Mouse (Mus musculus): ENCODE data around the gene Gm49369.
"Not testable (repeated sequence)": the region's sequence is repeated elsewhere in the genome, so short reads cannot be mapped to it uniquely, and the experiment has no call there.

Gene Gm49369

GRCm38 (mm10) chr7:142328507-142328906 is 54.0 kb downstream of the Gm49369 start:
- DNase-seq (ENCODE audit: low spot score in 2 of 2) = no peak

- no peak for DNase-seq (ENCODE audit: low spot score in 2 of 2)
These were observed 55.6 kb downstream of the Gm49369 start for GRCm38 (mm10) chr7:142326714-142327445.

GRCm38 (mm10) chr7:142323396-142324117 is 58.9 kb downstream of the Gm49369 start:
- DNase-seq (ENCODE audit: low spot score in 2 of 2) = no peak

- no peak for DNase-seq (ENCODE audit: low spot score in 2 of 2)
These were observed 59.8 kb downstream of the Gm49369 start for GRCm38 (mm10) chr7:142322641-142323040.

- not testable (repeated sequence) for DNase-seq (ENCODE audit: low spot score in 2 of 2)
These were observed 60.7 kb downstream of the Gm49369 start for GRCm38 (mm10) chr7:142321637-142322306.

All from frontal cortex, postnatal 25 days (tissue).